Mouse (Mus musculus): ENCODE results near the gene Steap3.
"Not testable (repeated sequence)": the region's sequence is repeated elsewhere in the genome, so short reads cannot be mapped to it uniquely, and the experiment has no call there.

Steap3 gene

GRCm38 (mm10) chr1:120272605-120273004 lies at the start of gene Steap3:
Steap3 (minus strand) TSS chr1:120272705.
- DNase-seq (ENCODE audit: low spot score): no peak

GRCm38 (mm10) chr1:120321270-120322021 lies 48.9 kb upstream of the Steap3 start:
- no peak for DNase-seq (ENCODE audit: low spot score)

GRCm38 (mm10) chr1:120305801-120306200 lies 33.3 kb upstream of the Steap3 start:
- DNase-seq (ENCODE audit: low spot score): no peak

- DNase-seq (ENCODE audit: low spot score): no peak
These were observed 24.4 kb upstream of the Steap3 start for GRCm38 (mm10) chr1:120296936-120297335.

- no peak for DNase-seq (ENCODE audit: low spot score)
These were observed 21.3 kb upstream of the Steap3 start for GRCm38 (mm10) chr1:120293803-120294202.

GRCm38 (mm10) chr1:120291709-120292108 lies 19.2 kb upstream of the Steap3 start:
- DNase-seq (ENCODE audit: low spot score): no peak

GRCm38 (mm10) chr1:120289843-120290242 lies 17.3 kb upstream of the Steap3 start:
- no peak for DNase-seq (ENCODE audit: low spot score)

- DNase-seq (ENCODE audit: low spot score): no peak
These were observed 15.2 kb upstream of the Steap3 start for GRCm38 (mm10) chr1:120287679-120288078.

GRCm38 (mm10) chr1:120276058-120276457 lies 3.6 kb upstream of the Steap3 start:
- DNase-seq (ENCODE audit: low spot score): not testable (repeated sequence)

- DNase-seq (ENCODE audit: low spot score): no peak
These were observed 2.7 kb upstream of the Steap3 start for GRCm38 (mm10) chr1:120275224-120275623.

- DNase-seq (ENCODE audit: low spot score): no peak
These were observed 1.6 kb downstream of the Steap3 start for GRCm38 (mm10) chr1:120270882-120271281.

GRCm38 (mm10) chr1:120270115-120270514 lies 2.4 kb downstream of the Steap3 start:
- no peak for DNase-seq (ENCODE audit: low spot score)

GRCm38 (mm10) chr1:120267631-120268030 lies 4.9 kb downstream of the Steap3 start:
- no peak for DNase-seq (ENCODE audit: low spot score)

- DNase-seq (ENCODE audit: low spot score): no peak
These were observed 6.0 kb downstream of the Steap3 start for GRCm38 (mm10) chr1:120266460-120266859.

GRCm38 (mm10) chr1:120264861-120265686 lies 7.4 kb downstream of the Steap3 start:
- peak; percentile 83 for DNase-seq (ENCODE audit: low spot score)

- DNase-seq (ENCODE audit: low spot score): no peak
These were observed 9.3 kb downstream of the Steap3 start for GRCm38 (mm10) chr1:120263226-120263625.

GRCm38 (mm10) chr1:120261166-120261565 lies 11.3 kb downstream of the Steap3 start:
- DNase-seq (ENCODE audit: low spot score): no peak

GRCm38 (mm10) chr1:120259249-120259648 lies 13.3 kb downstream of the Steap3 start:
- DNase-seq (ENCODE audit: low spot score): peak; percentile 45

GRCm38 (mm10) chr1:120258744-120259143 lies 13.8 kb downstream of the Steap3 start:
- DNase-seq (ENCODE audit: low spot score): peak; percentile 32

GRCm38 (mm10) chr1:120258245-120258644 lies 14.3 kb downstream of the Steap3 start:
- no peak for DNase-seq (ENCODE audit: low spot score)

- no peak for DNase-seq (ENCODE audit: low spot score)
These were observed 18.8 kb downstream of the Steap3 start for GRCm38 (mm10) chr1:120253751-120254150.

GRCm38 (mm10) chr1:120252519-120253160 lies 19.9 kb downstream of the Steap3 start:
- DNase-seq (ENCODE audit: low spot score): no peak

- DNase-seq (ENCODE audit: low spot score): no peak
These were observed 21.3 kb downstream of the Steap3 start for GRCm38 (mm10) chr1:120251193-120251592.

Measured in spleen, adult 12 weeks (tissue).